Mouse (Mus musculus) layer of hippocampus, adult 9-11 months (tissue): ENCODE data around the gene Iqgap2.

Experiments
- DNase-seq: peaks from one replicate; pipeline ENCODE4 v3.0.0; 2022

Iqgap2 gene

GRCm38 (mm10) chr13:95697874-95698273, 193.8 kb downstream of the Iqgap2 start:
- DNase-seq, result no peak

DNA sequence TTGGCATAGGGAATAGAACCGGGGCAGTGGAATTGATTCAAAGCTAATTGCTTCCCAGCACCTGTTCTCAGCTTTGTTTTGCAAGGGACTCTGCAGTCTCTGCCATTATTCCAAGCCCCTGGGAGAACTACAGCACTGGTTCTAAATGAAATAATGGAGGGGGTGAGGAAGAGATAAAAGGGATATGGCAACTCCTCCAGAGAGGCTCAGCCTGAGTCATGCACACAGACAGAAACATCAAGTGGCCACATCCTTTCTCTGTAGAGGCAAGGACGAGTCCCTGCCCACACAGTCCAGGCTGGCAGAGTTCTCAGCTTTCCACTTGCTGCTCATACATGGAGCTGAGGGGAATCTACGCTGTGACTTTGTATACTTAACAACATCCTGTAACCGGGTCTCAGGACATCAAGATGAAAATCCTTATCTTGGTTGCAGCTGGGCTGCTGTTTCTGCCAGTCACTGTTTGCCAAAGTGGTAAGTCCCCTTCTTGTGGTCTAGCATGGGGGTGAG, 195.0 kb downstream of the Iqgap2 start, which contains the start of gene F2rl2:
Gene F2rl2, plus strand, starts transcription at position 200 of the 510 bp plus-strand sequence.
- DNase-seq, result peak; percentile 50

GRCm38 (mm10) chr13:95696120-95696653, 195.5 kb downstream of the Iqgap2 start:
- no peak for DNase-seq

GRCm38 (mm10) chr13:95692201-95692600, 199.5 kb downstream of the Iqgap2 start:
- DNase-seq, result peak; percentile 48

DNA sequence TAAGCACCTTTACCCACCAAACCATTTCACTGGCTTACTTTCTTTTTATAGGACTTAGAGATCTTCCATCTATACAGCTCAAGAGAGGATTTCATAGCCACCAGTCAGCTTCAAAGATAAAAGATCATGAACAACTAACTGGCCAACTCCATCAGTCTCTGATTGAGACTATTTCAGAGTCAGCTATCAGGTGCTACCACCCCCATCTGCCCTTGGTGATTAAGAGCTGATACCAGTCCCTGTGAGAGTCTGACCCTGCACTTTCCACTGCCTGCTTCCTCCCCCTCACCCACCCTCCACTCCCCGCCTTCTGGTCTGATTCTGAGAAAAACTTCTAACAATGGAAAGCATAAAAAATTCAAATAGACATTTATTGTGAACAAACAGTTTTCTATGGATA, 203.1 kb downstream of the Iqgap2 start:
- DNase-seq, result no peak

DNA sequence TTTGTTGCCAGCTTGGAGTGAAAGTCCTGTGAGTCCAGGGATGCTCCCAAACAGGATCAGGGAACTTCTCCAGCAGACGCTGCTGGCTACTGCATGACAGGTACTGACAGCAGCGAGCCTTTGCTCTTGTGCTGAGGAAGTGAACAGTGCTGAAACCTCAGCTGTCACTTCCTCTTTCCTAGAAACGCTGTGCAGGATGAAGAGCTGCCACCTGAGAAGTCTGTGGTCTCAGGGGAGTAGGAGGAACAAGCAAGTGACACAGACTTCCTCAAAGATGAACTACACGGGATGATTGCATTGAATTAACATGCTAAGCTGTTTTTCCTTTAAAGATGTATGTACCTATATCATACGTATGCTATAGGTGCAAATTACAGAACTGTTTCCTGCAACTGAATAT, 206.0 kb downstream of the Iqgap2 start:
- no peak for DNase-seq

GRCm38 (mm10) chr13:95684656-95685244, 207.0 kb downstream of the Iqgap2 start:
- no peak for DNase-seq

GRCm38 (mm10) chr13:95679491-95679941, 212.2 kb downstream of the Iqgap2 start:
- DNase-seq, result no peak

GRCm38 (mm10) chr13:95679078-95679477, 212.6 kb downstream of the Iqgap2 start:
- DNase-seq, result no peak

DNA sequence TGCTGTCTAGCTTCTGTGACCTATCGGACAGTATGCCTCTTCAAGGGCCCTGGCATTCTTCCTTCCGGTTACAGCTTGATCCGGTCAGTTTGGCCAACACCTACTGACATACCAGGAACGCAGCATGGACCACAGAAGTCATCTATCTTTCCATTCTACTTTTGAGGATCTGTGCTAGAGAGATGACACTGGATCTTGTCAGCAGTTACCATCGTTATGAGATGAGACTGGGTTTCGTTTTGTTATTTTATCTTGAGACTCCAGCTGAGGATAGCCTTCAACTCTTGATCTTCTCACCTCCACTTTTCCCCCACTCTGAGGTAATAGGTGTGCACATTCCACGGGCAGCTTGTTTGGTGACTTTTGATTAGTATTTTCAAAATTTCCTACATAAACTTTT, 219.3 kb downstream of the Iqgap2 start:
- no peak for DNase-seq

- no peak for DNase-seq
These were observed 220.4 kb downstream of the Iqgap2 start for GRCm38 (mm10) chr13:95671108-95671897.

- no peak for DNase-seq
These were observed 221.2 kb downstream of the Iqgap2 start for GRCm38 (mm10) chr13:95670534-95670933.

- no peak for DNase-seq
These were observed 224.5 kb downstream of the Iqgap2 start for GRCm38 (mm10) chr13:95667260-95667659.

DNA sequence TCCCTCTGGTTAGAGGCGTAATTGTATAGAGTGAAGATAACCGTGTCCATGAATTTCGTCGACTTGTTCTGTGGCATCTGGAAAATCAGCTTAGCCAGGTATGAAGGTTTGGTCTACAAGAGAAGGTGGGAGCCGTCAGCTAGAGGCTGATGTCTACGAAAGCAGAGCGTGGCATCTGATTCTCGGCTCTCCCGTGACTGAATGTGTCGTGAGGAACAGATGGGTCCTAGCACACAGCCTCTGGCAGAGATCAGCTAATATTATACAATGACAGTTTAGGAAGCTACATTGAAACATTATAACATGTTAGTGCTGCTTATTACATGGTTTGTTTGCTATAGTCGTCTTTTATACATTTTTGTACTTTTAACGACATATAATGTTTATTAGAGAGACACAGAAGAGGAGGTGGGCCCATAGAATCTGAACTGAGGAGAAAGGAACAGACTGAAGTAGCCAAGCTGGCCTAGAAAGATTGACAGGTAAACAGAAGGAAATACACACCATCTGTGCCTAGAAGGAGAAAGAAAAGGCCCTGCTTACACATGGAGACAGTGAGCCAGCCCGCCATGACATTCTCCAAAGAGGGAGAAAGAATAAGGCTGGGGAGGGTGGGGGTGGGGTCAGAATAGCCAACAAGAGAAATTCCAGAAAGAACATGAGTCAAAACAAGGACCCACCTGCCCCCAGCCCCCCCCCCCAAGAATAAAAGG, 225.9 kb downstream of the Iqgap2 start:
- peak; percentile 31 for DNase-seq

DNA sequence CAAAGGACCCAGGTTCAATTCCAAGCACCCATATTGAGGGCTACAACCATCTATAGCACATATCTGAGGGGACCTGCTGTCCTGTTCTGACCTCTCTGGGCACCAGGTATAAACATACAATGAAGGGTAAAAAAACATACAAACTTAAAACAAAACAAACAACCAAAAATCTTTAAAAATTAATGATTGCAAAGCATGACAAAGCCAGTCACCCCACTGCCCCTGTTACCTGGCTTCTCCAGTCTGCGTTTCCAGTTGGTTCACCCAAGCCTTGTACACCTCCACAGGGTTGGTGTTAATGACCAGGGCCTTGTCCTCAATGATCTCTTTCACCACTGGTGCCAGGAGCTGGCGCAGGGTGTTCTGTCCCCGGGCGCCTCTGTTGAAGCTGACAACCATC, 227.9 kb downstream of the Iqgap2 start:
- no peak for DNase-seq

- no peak for DNase-seq
These were observed 232.3 kb downstream of the Iqgap2 start for GRCm38 (mm10) chr13:95659432-95659831.

DNA sequence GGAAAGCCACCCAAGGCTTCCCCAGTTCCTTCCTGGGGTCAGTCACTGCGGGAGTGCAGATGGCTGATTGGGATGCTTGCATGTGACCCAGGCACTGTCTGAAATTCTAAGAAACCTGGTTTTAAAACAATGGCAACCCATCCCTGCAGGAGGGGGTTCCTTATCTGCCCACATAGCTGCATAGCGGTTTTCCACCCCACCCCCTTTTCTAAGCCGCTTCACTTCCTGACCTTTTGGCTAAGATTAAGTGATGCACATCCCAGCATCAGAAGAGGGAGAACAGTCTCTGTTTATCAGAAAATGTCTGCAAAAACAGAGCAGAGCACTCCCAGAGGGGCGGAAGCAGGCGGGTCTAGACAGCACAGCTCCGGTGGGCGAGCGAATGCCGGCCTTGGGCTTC, 234.6 kb downstream of the Iqgap2 start:
- no peak for DNase-seq

DNA sequence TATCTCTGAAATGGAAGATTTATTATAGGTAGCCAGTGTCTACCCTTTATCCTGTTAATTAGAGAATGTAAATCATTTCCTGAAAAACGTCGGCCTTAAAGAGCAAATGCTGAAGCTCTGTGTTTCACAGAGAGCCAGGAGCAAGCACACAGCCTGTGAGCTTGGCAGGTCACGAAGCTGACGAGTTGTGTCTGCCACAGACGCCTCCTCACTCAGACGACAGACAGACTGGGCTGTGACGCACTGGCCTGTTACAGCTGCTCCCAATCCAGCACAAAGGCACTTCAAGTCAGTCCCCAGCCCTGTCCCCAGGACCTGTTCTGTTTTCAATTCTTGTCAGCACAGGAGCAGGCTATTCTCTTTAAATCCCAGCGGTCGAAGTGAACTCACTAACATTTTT, 236.4 kb downstream of the Iqgap2 start:
- peak; percentile 22 for DNase-seq

GRCm38 (mm10) chr13:95653696-95654095, 238.0 kb downstream of the Iqgap2 start:
- DNase-seq, result no peak

DNA sequence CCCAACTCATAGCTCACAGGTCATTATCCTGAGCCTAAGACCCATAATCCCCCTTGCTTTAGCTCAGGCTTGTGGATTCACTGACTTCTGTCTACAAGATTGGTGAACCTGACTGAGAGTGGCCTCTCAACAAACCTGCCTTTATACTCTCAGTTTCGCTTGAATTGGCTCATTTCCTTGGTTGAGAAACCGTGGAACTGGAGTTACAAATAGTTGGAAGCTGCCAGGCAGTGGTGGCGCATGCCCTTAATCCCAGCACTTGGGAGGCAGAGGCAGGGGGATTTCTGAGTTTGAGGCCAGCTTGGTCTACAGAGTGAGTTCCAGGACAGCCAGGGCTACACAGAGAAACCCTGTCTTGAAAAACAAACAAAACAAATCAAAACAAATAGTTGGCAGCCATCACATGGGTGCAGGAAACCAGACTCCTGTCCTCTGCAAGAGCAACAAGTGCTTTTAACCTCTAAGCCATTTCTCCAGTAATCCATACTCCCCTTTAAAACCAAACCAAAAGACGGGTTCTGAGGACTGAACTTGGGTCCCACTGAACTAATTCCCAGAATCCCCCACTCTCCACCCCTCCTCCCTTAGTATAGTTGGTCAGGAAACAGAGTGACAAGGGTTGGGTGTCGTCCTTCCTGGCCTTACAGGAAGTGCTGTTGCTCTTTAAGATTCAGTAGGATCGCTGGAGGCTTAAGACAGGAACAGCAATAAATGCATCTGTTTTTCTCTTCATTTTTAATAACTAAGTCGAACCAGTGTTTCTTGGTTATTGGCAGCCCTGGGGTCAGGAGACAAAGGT, 239.7 kb downstream of the Iqgap2 start:
- DNase-seq, result no peak

DNA sequence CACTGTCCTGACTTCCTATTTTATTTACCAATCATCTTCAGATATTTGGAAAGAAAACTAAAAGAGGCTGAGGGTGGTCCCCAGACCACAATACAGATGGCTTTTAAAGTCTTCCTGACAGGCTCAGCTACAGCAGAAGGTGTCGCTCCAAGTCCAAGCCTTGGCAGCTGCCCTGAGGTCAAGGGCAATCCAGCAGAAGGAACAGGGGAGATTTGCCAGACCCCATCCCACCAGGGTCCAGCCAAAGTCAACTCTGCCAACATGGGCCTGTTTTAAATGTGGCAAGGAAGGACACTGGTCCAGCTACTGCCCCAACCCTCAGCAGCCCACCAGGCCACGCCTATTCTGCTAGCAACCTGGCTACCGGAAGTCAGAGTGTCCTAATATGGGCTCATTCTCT, 241.8 kb downstream of the Iqgap2 start:
- no peak for DNase-seq

DNA sequence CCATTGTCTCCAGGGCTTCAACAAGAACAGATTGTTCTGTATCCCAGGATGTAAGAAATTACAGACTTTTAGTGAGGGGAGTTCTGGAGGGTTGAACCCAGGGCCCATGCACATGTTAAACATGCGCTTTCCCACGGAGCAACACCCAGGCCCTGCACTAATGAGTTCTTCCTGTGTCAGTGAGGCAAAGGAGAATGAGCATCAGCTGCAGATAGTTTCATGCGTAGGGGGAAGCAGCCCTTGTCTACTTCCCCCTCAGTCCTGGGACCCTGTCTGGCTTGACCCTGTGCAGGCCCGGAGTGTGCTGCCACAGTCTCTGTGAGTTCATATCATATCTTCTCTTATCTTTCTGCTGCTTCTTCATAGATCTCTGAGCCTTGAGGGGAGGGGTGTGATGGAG, 244.5 kb downstream of the Iqgap2 start:
- DNase-seq, result no peak
